Mouse (Mus musculus) spleen, postnatal 10 days (tissue): ENCODE data around the gene Fgd1.
A peak's percentile ranks its signal among the peaks of the same experiment; 100 is the strongest.

Source experiments
- DNase-seq, 2 experiments: peaks; one replicate each; pipeline ENCODE4 v3.0.0; 2021 to 2022; ENCODE audit warnings: low spot score in 2 of 2

Fgd1 gene

GRCm38 (mm10) chrX:151045850-151046249 is at the start of gene Fgd1:
TSS of gene Fgd1 (plus strand) at chrX:151046150.
- no peak for DNase-seq

- DNase-seq = no peak
Measured at GRCm38 (mm10) chrX:150996775-150997174, 49.2 kb upstream of the Fgd1 start.

GRCm38 (mm10) chrX:151016938-151017877 is 28.7 kb upstream of the Fgd1 start, which contains the start of gene Gnl3l:
TSS of gene Gnl3l (minus strand) at chrX:151017322.
- peak; percentile 74 to 91 for DNase-seq

- DNase-seq = no peak
Measured at GRCm38 (mm10) chrX:151017897-151018296, 28.1 kb upstream of the Fgd1 start.

- DNase-seq = no peak
Measured at GRCm38 (mm10) chrX:151018798-151019197, 27.2 kb upstream of the Fgd1 start.

GRCm38 (mm10) chrX:151031400-151031799 is 14.6 kb upstream of the Fgd1 start:
- DNase-seq = no peak

GRCm38 (mm10) chrX:151041223-151041622 is 4.7 kb upstream of the Fgd1 start:
- DNase-seq = no peak

- no peak for DNase-seq
Measured at GRCm38 (mm10) chrX:151046321-151046720, 371 bp downstream of the Fgd1 start.

- DNase-seq = peak; percentile 10 to 56
Measured at GRCm38 (mm10) chrX:151046777-151047430, 954 bp downstream of the Fgd1 start.

- no peak for DNase-seq
Measured at GRCm38 (mm10) chrX:151047431-151048058, 1.6 kb downstream of the Fgd1 start.

GRCm38 (mm10) chrX:151049661-151050215 is 3.8 kb downstream of the Fgd1 start:
- no peak for DNase-seq

- no peak for DNase-seq
Measured at GRCm38 (mm10) chrX:151050337-151050736, 4.4 kb downstream of the Fgd1 start.

- no peak for DNase-seq
Measured at GRCm38 (mm10) chrX:151054489-151054888, 8.5 kb downstream of the Fgd1 start.

- no peak for DNase-seq
Measured at GRCm38 (mm10) chrX:151055559-151055958, 9.6 kb downstream of the Fgd1 start.

GRCm38 (mm10) chrX:151059346-151059745 is 13.4 kb downstream of the Fgd1 start:
- no peak for DNase-seq

GRCm38 (mm10) chrX:151061615-151062299 is 15.8 kb downstream of the Fgd1 start:
- DNase-seq = no peak

- no peak for DNase-seq
Measured at GRCm38 (mm10) chrX:151066071-151066666, 20.2 kb downstream of the Fgd1 start.

- no peak for DNase-seq
Measured at GRCm38 (mm10) chrX:151067876-151068275, 21.9 kb downstream of the Fgd1 start.

- no peak for DNase-seq
Measured at GRCm38 (mm10) chrX:151076007-151076406, 30.1 kb downstream of the Fgd1 start.

GRCm38 (mm10) chrX:151076941-151077485 is 31.1 kb downstream of the Fgd1 start:
- DNase-seq = no peak

GRCm38 (mm10) chrX:151085599-151085998 is 39.6 kb downstream of the Fgd1 start:
- no peak for DNase-seq
